1 mouse cellular context compared by ENCODE assay signal in the genomic region with DNA sequence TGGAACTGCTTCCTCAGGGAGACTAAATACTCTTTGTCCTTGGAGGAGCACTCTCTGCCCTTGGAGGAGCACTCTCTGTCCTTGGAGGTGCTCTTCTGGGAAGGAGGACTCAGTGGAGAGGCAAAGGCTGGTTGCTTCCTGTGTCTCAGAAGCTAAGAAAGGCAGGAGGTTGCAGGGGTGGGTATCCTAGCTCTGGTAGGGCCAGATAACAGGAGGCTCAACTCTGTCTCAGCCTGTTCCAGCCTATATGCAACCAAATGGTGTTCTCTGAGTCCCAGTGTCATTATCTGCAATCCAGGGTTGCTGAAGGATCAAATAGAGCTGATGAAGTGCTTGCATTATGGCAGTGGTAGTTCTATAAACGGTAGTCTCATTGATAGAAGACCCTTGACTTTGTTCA.
TF ChIP-seq lines count a peak whose summit lies in the region.

No protein-coding gene starts in this region.

TF ChIP-seq in MEL, 35 proteins besides CTCF, POLR2A, EP300 and RAD21:
- no peak for TF ChIP-seq SMC3 (IDR thresholded peaks at IDR 0.05; ENCODE audit: low read depth, low read length)
- TF ChIP-seq GATA1 (IDR thresholded peaks at IDR 0.05; ENCODE audit: low read depth, low read length), result peak; percentile 87
- peak; percentile 57 for TF ChIP-seq TCF12 (IDR thresholded peaks at IDR 0.05; ENCODE audit: low read depth, low read length)
- TF ChIP-seq TBP (IDR thresholded peaks at IDR 0.05; ENCODE audit: low read depth, low read length), result 0 out of 2 replicates have a peak, but pooled peaks have one; percentile 16
- peak; percentile 66 for TF ChIP-seq TAL1 (IDR thresholded peaks at IDR 0.05; ENCODE audit: low read length)
- TF ChIP-seq MYC (IDR thresholded peaks at IDR 0.05; ENCODE audit: low read depth, low read length), result no peak
- 0 out of 2 replicates have a peak, but pooled peaks have one; percentile 35 for TF ChIP-seq RCOR1 (IDR thresholded peaks at IDR 0.05; ENCODE audit: low read depth, low read length)
